Mouse (Mus musculus) fibroblast of lung, adult 2 months (primary cell): ENCODE measurements around the gene Pih1d1.
A peak's percentile ranks its signal among the peaks of the same experiment; 100 is the strongest.
"Not testable (repeated sequence)": the region's sequence is repeated elsewhere in the genome, so short reads cannot be mapped to it uniquely, and the experiment has no call there.

ENCODE experiments used
- DNase-seq: peaks from one replicate; pipeline ENCODE4 v3.0.0-alpha.2; 2011; ENCODE audit warnings: low read depth

The Pih1d1 gene

DNA sequence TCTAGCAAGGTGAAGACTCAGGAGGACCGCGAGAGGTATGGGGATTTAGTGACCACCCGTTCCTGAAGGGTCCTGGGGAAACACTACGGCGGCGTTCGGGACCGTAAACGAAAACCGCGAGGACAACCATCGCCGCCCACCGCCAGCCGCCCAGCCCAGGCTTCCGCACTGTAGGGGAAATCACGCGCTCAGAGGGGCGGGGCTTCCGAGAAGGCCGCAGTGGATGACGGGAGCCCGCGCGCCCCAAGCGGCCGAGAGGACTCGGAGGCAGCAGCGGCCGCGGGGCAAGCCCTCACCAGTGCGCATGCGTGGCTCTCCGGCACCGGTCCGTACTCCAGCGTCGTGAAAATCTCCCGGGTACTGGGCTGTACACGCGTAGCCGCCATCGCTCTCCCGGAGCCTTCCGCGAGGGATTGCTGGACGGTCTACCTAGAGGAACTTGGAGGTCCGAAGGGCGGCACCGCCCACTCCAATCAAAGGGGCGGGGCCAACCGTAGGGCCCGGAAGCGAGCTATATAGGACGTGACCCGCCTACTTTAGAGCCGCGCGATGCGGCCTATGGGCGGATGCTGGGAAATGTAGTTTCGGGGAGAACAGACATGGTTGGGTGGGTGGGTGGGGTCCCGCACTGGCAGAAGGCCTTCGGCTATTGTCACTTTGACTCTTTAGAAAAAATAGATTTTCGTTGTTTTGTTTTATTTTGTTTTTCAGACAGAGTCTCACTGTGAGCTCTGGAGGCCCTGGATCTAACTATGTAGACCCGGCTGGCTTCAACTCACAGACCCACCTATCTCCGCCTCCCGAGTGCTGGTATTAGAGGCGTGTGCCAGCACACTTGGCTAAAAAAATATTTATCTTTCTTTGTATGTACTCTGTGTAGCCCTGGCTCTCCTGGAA is at the start of gene Pih1d1, which contains the start of gene Aldh16a1:
Pih1d1 (plus strand) TSS at position 208 of the 897 bp plus-strand sequence.
Aldh16a1 (minus strand) TSS at position 489 of the 897 bp plus-strand sequence.
- peak; percentile 83 for DNase-seq

DNA sequence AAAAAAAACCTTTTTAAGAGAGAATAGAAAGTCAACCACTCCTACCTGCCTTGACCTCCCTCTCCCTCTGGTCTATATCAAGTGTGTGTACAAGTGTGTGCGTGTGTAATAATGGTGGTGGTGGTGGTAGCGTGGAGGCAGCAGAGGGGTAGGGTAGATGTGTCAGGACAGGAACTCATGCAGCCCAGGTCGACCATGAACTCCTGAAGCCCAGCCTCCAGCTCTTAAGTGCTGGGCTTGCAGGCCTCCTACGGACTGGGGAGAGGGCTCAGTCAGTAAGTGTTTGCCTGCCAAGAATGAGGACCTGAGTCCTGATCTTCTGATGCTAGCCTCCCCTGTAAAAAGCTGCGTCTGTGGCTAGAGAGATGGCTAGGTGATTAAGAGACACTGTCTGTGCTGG is 49.2 kb upstream of the Pih1d1 start:
- DNase-seq: no peak

DNA sequence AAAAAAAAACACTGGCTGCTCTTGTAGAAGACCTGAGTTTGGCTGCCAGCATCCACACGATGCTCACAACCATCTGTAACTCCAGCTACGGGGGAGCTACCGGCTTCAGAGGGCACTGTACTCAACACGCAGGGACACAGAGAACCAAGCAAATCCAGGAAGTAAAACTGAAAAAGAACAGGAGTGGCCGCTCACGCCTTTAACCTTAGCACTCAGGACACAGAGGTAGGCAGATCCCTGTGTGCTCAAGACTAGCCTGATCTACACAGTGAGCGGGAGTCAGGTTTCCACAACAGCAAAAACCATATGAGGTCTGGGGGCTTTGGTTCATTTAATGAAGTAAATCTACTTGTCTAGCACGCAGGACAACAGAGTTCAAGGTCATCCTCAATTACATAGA is 48.6 kb upstream of the Pih1d1 start:
- no peak for DNase-seq

DNA sequence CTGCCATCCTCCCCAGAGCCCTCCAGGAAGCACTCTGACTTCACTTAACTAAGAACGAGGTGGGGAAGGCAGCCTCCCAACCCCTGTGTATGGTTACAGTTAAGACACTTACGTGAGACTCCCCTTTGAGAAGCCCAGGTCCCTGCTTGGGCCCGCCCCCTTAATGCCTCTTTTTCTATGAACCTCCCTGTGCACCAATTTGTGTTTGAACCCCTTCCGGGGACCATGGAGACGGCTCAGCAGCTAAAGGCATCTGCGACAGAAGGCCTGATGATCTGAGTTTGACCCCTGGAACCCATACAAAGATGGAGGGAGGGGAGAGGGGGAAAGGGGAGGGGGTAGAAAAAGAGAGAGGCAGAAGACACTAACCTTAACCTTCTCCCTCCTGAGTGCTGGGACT is 47.7 kb upstream of the Pih1d1 start:
- no peak for DNase-seq

DNA sequence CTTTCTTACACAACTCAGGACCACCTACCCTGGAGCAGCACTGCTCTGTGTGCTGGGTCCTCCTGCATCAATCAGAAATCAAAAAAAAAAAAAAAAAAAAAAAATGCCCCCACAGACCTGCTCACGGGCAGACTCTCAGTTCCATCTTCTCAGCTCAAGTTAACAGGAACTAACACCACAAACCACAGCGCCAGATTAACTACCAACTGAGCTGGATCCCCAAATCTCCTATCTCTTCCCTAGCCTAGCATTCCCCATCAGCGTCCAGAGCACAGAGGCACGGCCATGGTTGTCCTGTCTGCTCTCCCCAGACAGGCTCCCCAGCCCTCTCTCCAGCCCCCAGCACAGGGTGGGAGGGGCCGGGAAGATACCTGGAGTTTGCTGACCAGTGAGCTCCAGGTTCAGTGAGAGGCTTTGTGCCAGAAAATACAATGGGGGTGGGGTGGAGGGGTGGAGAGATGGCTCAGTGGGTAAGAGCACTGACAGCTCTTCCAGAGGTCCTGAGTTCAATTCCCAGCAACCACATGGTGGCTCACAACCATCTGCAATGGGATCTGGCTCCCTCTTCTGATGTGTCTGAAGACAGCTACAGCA is 47.0 kb upstream of the Pih1d1 start:
- no peak for DNase-seq

DNA sequence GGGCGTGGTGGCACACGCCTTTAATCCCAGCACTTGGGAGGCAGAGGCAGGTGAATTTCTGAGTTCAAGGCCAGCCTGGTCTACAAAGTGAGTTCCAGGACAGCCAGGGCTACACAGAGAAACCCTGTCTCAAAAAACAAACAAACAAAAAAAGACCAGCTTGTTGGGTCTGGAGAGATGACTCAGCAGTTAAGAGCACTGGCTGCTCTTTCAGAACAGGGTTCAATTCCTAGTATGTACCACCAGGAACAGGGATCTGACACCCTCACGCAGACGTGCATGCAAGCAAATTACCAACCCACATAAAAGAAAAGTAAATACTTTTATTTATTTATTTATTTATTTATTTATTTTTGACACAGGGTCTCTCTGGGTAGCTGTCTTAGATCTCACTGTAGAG is 44.0 kb upstream of the Pih1d1 start:
- not testable (repeated sequence) for DNase-seq

DNA sequence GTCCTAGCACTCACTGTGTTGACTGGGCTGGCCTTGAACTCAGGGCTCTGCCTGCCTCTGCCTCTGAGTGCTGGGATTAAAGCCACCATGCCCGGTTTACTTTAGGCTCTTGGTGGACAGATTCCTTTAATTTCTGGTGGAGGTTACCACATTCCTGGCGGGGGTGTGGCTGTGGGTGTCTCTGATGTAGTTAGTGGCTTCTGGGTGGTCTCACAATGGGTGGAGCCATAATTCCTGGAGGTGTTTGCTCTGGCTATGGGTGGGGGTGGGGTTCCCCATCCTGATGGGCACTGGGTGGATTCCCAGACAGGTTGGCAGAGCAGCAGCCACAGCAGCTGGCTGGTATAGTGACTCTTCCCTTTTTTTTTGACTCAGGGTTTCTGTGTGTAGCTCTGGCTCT is 42.2 kb upstream of the Pih1d1 start:
- DNase-seq: no peak

DNA sequence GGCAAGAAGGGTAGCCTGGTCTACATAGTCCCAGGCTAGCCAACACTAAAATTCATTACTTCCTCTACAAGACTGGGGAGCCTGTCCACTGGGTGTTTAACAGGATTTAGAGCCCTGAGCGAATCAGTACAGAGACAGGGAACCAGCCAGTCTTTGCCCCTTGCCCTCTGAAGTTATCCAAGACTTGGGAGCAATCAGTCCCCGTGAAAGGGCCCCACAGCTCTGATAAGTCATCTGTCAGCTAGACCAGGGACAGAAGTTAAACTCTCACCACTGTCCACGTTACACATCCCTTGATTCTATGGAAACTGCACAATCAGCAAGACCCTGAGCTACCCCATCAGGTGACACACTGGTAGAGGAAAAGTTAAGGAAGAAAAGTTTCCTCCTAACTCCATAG is 41.6 kb upstream of the Pih1d1 start:
- no peak for DNase-seq

DNA sequence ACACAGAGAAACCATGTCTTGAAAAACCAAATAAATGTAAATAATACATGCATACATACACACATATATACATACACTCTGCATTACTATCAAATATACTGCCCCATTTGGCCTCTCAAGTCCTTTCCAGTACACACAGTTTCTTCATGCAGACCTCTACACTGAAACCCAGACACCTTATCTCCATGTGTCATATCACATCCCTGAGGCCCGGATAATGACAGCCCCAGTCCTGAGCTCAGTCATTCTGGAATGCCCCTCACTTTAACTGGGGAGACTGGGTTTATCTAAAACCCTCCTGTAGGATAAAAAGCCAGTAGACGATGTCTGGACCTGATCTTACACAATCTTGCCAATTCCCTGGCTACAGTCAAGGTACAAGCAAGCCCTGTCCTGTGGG is 40.6 kb upstream of the Pih1d1 start:
- no peak for DNase-seq

DNA sequence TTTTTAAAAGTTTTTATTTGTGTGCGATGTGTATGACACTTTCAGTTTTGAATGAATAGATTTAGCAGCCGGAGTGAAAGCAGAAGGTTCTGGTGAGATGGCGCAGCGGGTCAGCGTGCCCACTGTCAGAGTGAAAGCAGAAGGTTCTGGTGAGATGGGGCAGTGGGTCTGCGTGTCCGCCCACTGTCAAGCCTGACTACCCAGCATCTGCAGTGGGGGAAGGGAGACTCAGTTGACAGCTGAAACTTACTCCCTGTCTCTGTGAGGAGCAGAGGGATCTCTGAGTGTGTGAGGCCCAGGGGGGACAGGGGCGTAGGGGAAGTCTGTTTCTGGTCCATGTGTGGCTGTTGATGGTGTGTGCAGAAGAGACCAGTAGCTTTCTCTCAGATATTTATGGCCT is 36.5 kb upstream of the Pih1d1 start:
- DNase-seq: no peak

DNA sequence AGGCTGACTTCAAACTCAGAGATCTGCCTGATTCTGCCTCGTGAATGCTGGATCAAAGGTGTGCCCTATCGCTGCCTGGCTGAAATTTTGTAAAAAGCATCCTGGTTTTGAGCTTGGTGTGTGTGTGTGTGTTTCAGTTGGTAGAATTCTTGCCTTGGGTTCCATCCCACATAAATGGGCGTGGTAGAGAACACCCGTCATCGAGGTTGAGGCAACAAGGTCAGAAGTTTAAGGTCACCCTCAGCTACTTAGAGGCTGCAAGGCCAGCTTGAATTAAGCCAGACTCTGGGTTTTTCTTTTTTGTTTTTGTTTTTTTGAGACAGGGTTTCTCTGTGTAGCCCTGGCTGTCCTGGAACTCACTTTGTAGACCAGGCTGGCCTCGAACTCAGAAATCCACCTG is 35.8 kb upstream of the Pih1d1 start:
- DNase-seq: no peak

DNA sequence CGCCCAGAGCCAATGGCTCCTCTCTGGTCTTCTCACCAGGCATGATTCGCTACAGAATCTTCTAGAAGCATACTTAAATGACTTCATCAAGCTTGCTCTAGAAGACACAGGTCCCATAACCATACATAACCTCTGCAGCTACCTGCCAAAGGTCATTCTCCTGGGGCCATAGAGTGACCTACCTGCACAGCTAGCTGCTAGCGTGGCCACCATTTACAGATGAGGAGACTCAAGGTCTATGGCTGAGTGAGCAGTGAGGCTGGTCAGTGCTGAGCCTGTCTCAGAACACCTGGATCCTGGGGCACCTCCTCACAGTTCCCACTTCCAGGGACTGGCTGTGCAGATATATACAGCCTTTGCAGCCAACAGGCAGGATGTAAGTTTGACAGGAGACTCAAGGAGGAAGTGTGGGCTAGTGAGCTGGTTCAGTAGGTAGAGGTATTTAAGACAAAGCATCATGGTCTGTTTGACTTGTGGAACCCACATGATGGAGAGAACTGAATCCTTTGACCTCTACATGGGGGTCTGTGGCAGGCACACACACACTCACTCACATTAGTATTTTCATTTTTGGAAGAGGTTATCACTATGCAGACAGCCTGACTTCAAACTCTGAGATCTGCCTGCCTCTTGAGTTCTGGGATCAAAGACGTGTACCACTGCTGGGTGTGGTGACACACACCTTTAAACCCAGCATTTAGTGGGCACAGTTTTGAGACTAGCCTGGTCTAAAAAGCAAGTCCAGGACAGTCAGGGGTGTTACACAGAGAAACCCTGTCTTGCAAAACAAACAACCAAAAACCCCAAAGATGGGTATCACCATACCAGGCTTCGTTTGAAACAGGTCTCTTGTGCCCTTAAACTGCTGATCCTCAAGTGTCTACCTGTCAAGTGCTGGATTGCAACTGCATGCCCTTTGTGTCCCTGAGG is 34.1 kb upstream of the Pih1d1 start:
- no peak for DNase-seq

DNA sequence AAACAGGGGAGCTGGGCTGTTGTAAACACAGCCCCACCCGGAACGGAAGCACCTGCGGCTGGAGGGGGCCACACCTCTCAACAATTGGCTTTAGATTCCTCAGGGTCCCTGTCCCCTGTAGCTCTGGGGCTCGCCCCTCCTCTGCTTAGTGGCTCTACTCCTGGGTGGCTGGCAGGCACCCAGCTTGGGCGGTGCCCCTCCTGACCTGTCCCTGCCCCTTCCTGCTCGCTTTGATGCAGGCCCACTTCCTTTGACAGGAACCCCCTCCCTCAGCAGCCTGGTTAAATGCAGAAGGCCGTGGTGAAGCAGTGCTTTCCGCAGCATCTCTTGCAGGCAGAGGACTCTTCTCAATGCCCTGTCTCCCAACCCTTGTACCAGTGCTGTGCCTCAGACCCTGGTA is 32.7 kb upstream of the Pih1d1 start:
- DNase-seq: no peak

DNA sequence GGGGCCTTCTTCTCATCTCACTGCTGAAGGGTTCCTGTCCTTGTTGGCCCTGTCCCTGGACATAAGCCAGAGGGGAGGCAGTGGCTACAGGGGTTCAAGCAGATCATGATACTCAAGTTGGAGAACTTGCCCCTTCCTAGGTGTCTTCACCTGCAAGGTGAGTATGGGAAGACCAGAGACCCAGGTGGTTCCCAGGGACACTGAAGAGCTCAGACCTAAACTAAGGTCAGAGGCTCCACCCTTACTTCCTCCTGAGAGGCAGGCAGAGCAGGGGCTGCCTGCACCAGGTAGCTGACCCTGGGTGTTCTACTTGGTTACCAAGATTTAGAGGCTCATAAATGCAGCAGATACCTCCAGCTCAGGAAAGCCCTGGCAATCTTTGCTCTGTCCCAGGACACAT is 32.1 kb upstream of the Pih1d1 start:
- DNase-seq: no peak

DNA sequence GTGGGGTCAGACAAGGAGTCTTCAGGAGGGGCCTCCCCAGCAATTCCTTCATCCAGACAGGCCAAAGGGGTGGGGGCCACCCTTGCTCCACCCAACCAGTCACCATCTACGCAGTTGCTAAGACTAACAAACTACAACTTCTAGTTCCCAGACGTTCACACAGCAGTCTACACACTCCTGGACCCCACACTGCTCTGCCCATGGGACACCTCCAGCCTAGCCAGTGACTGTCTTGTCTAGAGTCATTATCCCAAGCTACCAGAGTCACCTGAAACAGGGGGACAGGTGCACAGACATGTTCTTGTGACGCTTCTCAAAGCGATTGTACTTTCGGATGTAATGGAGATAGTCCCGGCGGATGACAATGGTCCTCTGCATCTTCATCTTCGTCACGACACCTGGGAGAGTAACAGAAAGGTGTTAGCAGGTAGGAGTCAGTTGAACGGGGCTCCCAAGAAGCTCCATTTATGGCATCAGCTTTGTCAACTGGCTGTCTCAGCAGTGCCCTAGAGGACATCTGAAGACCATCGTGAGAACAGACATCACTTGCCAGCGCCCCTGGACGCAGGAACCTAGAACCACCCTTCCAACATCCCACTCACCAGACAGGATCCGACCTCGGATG is 31.4 kb upstream of the Pih1d1 start:
- DNase-seq: no peak

DNA sequence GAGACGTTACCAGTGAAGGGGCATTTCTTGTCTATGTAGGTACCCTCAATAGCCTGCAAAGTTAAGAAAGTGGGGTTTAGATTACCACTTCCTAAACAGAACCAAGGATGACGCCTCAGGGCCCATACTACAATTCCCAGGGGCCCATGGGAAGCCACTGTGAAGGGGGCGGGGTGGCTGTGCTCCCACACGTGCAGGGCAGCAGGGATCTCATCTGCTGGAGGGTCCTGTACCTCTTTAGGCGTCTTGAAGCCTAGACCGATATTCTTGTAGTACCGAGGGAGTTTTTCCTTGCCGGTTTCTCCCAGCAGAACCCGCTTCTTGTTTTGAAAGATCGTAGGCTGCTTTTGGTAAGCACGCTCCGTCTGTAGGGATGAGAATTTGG is 30.9 kb upstream of the Pih1d1 start:
- DNase-seq: no peak

DNA sequence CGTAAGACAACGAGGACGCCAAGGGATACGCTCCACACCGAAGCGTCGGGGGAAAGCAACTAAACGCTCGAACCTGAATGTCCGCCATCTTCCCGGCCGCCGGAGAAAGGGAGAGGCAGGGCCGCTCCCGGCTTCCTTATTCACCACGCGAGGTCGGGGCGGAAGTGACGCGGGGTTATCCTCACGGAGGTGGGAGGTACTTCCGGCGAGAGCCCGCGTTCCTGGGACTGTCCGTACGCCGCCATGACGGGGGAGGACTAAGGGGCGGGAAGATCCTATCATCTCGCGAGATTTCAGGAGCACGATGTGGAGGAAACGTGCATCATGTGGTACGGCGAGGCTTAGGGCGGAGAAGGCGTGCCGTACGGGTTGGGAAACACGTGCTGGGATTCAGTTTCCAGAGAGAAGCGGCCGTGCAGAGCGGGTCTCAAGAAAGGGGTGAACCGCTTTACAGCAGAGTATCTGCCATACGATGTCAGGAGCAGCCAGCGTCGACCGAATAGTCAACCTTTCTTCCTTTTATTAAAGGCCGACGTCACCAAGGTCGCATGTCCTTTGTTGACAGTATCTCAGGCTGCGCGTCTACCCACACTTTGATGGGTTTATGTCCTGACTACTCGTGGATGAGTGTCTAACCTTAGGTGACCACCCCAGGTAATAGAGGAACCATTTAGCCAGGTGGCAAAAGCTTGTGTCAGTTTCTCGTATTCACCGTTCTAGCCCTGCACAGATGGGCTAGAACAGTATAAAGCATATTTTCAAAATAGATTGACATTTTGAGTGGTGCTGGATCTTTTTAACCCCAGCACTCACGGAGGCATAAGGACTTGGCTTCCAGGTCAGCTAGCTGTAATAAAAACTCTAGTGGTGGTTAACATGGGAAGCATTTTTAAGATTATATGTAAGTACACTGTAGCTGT is 29.6 kb upstream of the Pih1d1 start, which contains the start of gene Rps11:
Rps11 (minus strand) TSS at position 216 of the 920 bp plus-strand sequence.
- DNase-seq: peak; percentile 99

DNA sequence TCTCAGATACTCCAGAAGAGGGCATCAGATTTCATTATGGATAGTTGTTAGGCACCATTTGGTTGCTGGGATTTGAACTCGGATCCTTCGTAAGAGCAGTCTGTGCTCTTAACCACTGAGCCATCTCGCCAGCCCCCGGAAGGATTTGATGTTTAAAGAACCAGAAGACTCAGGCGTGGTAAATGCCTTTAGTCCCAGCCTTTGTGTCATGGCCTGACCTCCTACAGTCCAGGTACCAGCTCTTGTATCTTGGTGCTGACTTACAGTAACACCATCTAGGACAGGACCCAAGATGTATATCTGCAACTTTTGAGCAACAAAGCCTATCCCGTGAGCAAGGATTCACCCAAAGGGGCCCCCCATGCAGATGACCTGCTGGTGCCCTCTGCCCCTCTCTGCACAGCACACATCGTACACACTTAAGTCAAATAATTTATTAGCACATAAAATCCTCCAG is 28.9 kb upstream of the Pih1d1 start:
- DNase-seq: peak; percentile 40

DNA sequence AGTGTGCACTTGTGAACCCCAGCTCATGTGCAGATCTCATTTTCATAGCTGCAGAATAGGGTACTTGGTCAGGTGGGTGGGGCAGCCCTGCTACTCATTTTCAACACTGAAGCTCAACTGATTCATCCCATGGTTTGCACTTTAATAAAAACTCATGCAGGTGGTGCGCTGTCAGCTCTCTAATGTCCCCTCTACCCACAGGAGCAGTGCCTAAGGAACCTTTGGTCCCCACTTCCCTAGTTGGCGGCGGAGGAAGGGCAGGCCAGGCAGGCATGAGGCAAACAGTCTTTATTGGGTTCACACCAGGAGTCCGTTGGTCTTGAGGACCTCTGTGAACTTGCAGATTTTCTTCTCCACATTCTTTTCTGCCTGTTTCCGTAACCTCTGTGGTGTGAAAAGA is 28.5 kb upstream of the Pih1d1 start:
- not testable (repeated sequence) for DNase-seq

DNA sequence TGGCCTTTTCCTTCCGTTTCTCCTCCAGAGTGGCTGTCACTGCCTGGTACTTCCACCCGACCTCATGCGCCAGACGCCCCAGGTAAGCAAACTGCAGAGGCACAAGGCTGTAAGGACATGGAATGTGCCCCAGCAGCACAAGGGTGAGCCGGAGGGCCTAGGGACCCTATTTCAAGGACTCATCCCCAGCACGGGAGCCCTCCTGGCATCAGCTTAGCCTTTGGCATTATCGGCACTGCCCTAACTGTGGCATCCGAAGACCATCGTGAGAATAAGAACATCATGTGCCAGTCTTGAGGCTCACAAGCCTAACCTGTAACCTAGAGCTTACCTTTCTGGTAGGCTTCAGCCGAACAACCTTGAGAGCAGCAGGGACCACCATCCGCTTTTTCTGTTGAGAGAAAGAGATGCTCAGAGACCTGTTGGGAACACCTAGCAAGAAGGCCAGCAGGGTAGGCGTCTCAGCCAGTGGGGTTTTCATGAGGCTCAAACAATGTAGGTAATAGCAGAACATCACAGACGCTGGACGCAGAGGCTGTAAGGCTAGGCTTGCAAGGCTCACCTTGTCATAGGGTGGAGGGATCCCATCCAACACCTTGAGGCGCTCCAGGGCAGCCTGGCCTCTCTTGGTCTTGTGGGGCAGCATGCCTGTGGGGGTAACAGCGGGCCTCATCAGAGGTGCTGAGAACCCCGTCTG is 27.8 kb upstream of the Pih1d1 start:
- DNase-seq: no peak
